Mouse (Mus musculus) induced T-regulatory cell, adult 2 months (primary cell): Measurements from ENCODE around the gene Gm3676.
"Not testable (repeated sequence)": the region's sequence is repeated elsewhere in the genome, so short reads cannot be mapped to it uniquely, and the experiment has no call there.

Source experiments
- DNase-seq: peaks from one replicate; pipeline ENCODE4 v3.0.0-alpha.2; 2012; ENCODE audit warnings: low read depth

Gene Gm3676

DNA sequence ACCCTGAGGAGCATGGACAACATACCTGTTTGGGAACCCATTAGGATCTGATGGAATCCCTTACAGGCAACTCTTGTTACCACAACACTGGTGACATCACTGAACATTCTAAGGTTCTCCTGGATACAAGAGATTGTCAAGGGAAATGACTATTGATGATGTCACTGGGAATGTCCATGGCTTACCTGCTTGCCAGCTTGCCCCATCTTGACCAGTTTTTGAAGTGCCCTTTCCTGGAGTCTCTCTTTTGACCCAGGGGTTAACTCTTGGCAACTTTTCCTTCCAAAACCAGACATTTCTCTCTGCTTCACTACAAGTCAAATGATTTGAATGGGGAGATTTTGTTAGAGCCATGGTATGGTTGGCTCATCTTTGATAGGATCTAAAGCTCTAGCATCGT, at the start of gene Gm3676:
Gene Gm3676, minus strand, starts transcription at position 101 of the 400 bp plus-strand sequence.
- DNase-seq, result not testable (repeated sequence)

DNA sequence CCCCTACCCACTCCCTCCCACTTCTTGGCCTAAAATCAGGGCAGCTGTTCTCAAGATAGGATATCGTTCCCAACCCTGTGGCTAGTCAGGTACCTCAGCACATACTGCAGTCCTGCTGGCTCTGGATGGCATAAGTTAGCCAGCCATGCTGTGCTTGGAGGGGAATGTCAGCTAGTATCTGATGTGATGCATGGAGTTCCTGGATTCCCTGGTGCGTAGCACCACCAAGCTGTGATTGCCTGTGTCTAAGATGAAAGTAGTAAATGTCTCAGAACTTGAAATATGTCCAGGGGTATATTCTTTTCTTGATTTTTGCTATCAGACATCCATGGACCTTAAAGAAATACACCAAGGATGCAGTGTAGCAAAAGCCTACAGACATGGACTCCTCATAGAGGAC, 1.9 kb upstream of the Gm3676 start:
- not testable (repeated sequence) for DNase-seq

DNA sequence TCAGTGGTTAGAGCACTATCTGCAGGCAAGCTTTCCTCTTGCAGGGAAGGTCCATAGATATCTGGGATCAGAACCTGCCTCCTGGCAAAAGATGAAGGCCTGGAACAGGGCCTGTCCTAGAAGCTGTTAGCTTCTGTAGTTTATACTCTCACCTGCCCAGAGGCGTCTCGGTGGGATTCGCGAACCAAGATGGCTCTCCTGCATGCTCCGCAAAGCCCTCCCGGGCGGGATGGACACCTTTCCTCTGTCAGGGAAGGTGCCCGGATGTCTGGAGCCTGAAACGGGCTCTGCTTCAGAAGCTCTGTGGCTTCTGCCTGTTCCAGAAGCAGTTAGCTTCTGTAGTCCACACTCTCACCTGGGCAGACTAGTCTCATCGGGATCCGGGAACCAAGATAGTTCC, 16.1 kb downstream of the Gm3676 start:
- DNase-seq, result not testable (repeated sequence)

DNA sequence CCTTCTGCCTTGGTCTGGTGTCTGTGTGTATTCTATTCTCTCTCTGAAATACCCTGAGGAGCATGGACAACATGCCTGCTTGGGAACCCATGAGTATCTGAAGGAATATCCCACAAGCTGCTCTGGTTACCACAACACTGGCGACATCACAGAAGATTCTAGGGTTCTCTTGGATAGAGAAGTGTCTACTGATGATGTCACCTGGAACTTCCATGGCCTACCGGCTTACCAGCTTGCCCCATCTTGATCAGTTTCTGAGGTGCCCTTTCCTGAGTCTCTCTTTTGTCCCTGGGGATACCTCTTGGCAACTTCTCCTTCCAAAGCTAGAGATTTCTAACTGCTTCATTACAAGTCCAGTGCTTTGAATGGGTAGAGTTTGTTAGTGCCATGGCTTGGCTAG, 21.8 kb downstream of the Gm3676 start, which contains the start of gene Gm3072:
Gene Gm3072, minus strand, starts transcription at position 101 of the 400 bp plus-strand sequence.
- DNase-seq, result not testable (repeated sequence)

DNA sequence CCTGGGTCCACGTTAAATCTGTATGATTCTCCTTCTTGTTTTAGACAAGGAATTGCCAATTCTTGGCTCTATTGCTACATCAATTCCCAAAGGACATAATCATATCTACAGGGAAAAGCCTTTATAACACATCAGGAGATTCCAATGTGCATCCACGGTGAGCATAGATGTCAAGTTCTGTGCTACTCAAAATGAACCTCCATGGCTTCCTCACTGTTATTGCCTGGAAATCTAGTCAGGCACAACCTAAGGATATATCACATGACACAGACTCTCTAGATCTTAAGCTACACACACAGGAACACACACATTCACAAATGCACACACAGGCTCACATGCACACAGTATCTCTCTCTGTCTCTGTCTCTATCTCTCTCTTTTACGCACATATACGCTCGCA, 23.8 kb downstream of the Gm3676 start:
- not testable (repeated sequence) for DNase-seq

DNA sequence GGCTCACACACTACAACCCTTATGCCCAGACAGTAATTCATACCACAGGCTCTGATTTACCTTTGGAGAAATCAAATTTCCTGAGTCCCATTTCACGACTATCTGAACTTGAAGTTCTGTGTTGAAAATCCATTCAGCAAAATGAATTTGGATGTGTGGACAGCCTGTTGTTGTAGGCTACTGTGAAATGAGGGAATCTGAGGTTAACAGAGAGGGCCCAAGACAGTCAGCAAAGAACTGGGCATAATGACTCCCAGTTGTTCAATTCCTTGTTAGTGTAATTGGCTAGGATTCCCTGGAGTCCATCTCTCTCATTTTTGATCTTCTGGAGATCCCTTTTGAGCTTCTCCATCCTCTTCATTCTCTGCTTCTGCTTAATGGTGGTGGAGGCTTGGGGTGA, 35.6 kb downstream of the Gm3676 start:
- not testable (repeated sequence) for DNase-seq

DNA sequence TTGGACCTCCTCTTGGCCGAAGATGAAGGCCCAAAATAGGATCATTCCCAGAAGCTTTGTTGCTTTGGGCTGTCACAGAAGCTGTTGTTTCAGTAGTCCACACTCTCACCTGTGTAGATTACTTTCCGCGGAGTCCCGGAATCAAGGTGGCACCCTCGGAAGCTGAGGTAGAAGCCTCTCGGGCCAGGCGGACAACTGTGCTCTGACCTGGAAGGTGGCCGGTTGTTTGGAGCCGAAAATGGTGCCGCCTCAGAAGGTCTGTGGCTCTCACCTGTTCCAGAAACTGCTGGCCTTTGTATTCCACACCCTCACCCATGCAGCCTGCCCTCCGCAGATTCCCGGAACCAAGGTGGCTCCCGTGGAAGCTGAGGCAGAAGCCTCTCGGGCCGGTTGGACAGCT, 45.4 kb downstream of the Gm3676 start:
- DNase-seq, result not testable (repeated sequence)
